Mouse (Mus musculus) cortical plate, adult 2 months (tissue): ENCODE measurements around the gene Dusp28.

Source experiments
- CTCF ChIP-seq: fragments of 200-500 bp; IDR thresholded peaks from 2 replicates; pipeline ENCODE4 v1.5.1; 2011; ENCODE audit warnings: mild to moderate bottlenecking, control low read depth, low read length; ENCODE audit not compliant: insufficient read depth; ENCODE audit errors: extremely low read depth
- POLR2A ChIP-seq: fragments of 200-500 bp; IDR thresholded peaks from 2 replicates; pipeline ENCODE4 v1.6.1; 2011; ENCODE audit warnings: mild to moderate bottlenecking, low read length, control low read depth; ENCODE audit not compliant: insufficient read depth; ENCODE audit errors: extremely low read depth

GRCm38 (mm10) chr1:92939746-92940145 is 33.0 kb downstream of the Dusp28 start:
- TF ChIP-seq CTCF (no peak), POLR2A (no peak)
